Mouse (Mus musculus) neural tube, embryonic 11.5 days (tissue): ENCODE measurements at regions not wholly inside any gene's neighbourhood (a gene's known extent, or its start where the extent isn't known, plus 50 kb on each side); places are given as distances from the start of the nearest gene placed in this dataset.

Source experiments
- ATAC-seq: fragments of 200-750 bp; cut with Nextera tagmentation; 2 replicates; pipeline ENCODE4 v1.8.0; 2017; ENCODE audit warnings: moderate number of reproducible peaks, mild to moderate bottlenecking, moderate TSS enrichment, moderate library complexity; ENCODE audit not compliant: insufficient read depth, low FRiP score, low TSS enrichment
- DNase-seq: peaks from one replicate; pipeline ENCODE4 v3.0.0-alpha.2; 2015; ENCODE audit warnings: low spot score
- H3K27ac ChIP-seq: fragments of 300-500 bp; sonication (generic); 2 replicates; pipeline ENCODE4 v1.5.1; 2014; ENCODE audit warnings: low read depth, mild to moderate bottlenecking, low read length
- H3K27me3 ChIP-seq: fragments of 300-500 bp; sonication (generic); 2 replicates; pipeline ENCODE4 v1.6.1; 2014; ENCODE audit warnings: mild to moderate bottlenecking, low read length, mixed read lengths; ENCODE audit not compliant: control insufficient read depth, insufficient read depth
- H3K36me3 ChIP-seq: fragments of 300-500 bp; sonication (generic); 2 replicates; pipeline ENCODE4 v1.6.1; 2014; ENCODE audit warnings: mild to moderate bottlenecking, low read length, moderate library complexity, mixed read lengths; ENCODE audit not compliant: control insufficient read depth, insufficient read depth
- H3K4me1 ChIP-seq: fragments of 300-500 bp; sonication (generic); 2 replicates; pipeline ENCODE4 v1.6.1; 2014; ENCODE audit warnings: low read length, mixed read lengths; ENCODE audit not compliant: control insufficient read depth, insufficient read depth
- H3K4me2 ChIP-seq: fragments of 300-500 bp; sonication (generic); 2 replicates; pipeline ENCODE4 v1.6.1; 2014; ENCODE audit warnings: low read depth, mild to moderate bottlenecking, moderate library complexity
- H3K4me3 ChIP-seq: fragments of 300-500 bp; sonication (generic); 2 replicates; pipeline ENCODE4 v1.5.1; 2014; ENCODE audit warnings: low read depth, low read length
- H3K9ac ChIP-seq: fragments of 300-500 bp; sonication (generic); 2 replicates; pipeline ENCODE4 v1.6.1; 2014; ENCODE audit warnings: mild to moderate bottlenecking, low read length
- H3K9me3 ChIP-seq: fragments of 300-500 bp; sonication (generic); 2 replicates; pipeline ENCODE4 v1.6.1; 2016; ENCODE audit warnings: low read length; ENCODE audit not compliant: control insufficient read depth
- WGBS: fragments of 180-500 bp; shearing (Covaris S2); extraction: QIAGEN DNeasy Blood & Tissue Kit; methylation state at CpG from one replicate; pipeline ENCODE4 v1.1.7; 2014; 5-methylcytosine and 5-hydroxymethylcytosine counted together

DNA sequence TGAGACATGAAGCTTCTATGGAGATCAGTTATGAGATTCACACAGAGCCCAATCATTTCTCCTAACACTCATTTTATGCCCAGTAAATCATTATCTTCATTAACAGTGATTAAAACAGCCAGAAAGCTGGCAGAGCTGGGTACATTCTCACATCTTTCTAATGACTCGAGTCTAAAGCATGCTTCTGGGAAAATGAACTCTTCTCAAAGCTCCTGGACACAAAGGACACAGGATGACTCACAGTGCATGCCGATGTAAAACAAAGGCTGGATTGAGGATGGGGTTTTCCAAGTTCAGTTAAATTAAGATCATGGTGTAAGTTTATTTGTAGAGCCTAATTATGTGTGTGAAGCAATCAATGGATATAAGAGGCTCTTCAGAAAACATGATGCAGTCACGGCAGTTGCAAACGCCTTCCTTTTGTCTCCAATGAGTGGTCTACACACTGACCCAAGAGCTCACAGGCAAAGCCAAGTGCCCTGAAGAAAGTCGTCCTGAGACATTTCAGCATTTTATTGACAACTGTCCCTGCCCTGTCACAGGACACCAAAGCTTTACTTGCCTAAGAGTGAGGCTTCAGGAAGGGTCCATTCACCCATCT is 1390.7 kb downstream of the Defb40 start:
- Histone ChIP-seq H3K4me1 (no peaks in the 10 kb centered on the region), H3K9me3 (no peaks in the 10 kb centered on the region), H3K36me3 (no peaks in the 10 kb centered on the region), H3K4me2 (no peak overlapping the region), H3K4me3 (no peak overlapping the region), H3K27me3 (no peaks in the 10 kb centered on the region), H3K9ac (no peak overlapping the region), H3K27ac (no peak overlapping the region)
- WGBS: 63% methylated on average over 5 of the region's 5 CpGs
- DNase-seq: no peak
- no peak for ATAC-seq
